Mouse (Mus musculus) embryonic fibroblast, embryonic 13.5 days (primary cell): ENCODE measurements around the gene Eef2k.

Experiments used
- CTCF ChIP-seq: IDR thresholded peaks from 2 replicates; pipeline ENCODE4 v1.5.1; 2011; ENCODE audit warnings: mild to moderate bottlenecking, control low read depth, low read length, moderate library complexity, borderline replicate concordance; ENCODE audit not compliant: insufficient read depth
- POLR2A ChIP-seq: IDR thresholded peaks from 2 replicates; pipeline ENCODE4 v1.6.1; 2011; ENCODE audit warnings: low read depth, mild to moderate bottlenecking, control low read depth, low read length, moderate library complexity

GRCm38 (mm10) chr7:120936522-120936921, 93.9 kb downstream of the Eef2k start:
- no peak for TF ChIP-seq CTCF
- TF ChIP-seq POLR2A = no peak
